Mouse (Mus musculus): ENCODE data around the gene Spata31d1d. TPM values are rescaled to one million over a fixed set of nuclear protein-coding genes. Genes with fewer than 3 reads are reported as not detected.

The Spata31d1d gene
- polyA plus RNA-seq, 1 experiment from 2014 or later = not detected

GRCm38 (mm10) chr13:59766786-59767515 is 35.4 kb upstream of the Spata31d1d start:
- Histone ChIP-seq H3K27ac (ENCODE audit: low read length) (no peak overlapping the region), H3K4me1 (replicated peaks; ENCODE audit: control insufficient read depth, insufficient read depth, low read length) (peaks cover 31% of the 10 kb centered on the region), H3K4me2 (ENCODE audit: low read length) (no peak overlapping the region), H3K36me3 (ENCODE audit: control insufficient read depth, insufficient read depth) (no peaks in the 10 kb centered on the region; the same call in 1 of the 2 replicates), H3K27me3 (replicated peaks; ENCODE audit: control insufficient read depth, insufficient read depth, low read length) (no peaks in the 10 kb centered on the region), H3K4me3 (replicated peaks; ENCODE audit: low read length) (no peak overlapping the region), H3K9me3 (ENCODE audit: control insufficient read depth, low read length) (no peaks in the 10 kb centered on the region), H3K9ac (replicated peaks; ENCODE audit: low read depth, low read length) (no peak overlapping the region)
- 80% methylated on average over 11 of the region's 11 CpGs for WGBS
- ATAC-seq = no peak

- Histone ChIP-seq H3K4me2 (ENCODE audit: low read length) (no peak overlapping the region), H3K4me3 (replicated peaks; ENCODE audit: low read length) (no peak overlapping the region), H3K27ac (ENCODE audit: low read length) (no peak overlapping the region), H3K36me3 (ENCODE audit: control insufficient read depth, insufficient read depth) (peaks cover 5% of the 10 kb centered on the region; the same call in 1 of the 2 replicates), H3K9me3 (ENCODE audit: control insufficient read depth, low read length) (no peaks in the 10 kb centered on the region), H3K4me1 (replicated peaks; ENCODE audit: control insufficient read depth, insufficient read depth, low read length) (peaks cover 10% of the 10 kb centered on the region), H3K9ac (replicated peaks; ENCODE audit: low read depth, low read length) (no peak overlapping the region), H3K27me3 (replicated peaks; ENCODE audit: control insufficient read depth, insufficient read depth, low read length) (no peaks in the 10 kb centered on the region)
- 94% methylated on average over 7 of the region's 7 CpGs for WGBS
- no peak for ATAC-seq
Measured at GRCm38 (mm10) chr13:59762791-59763190, 31.2 kb upstream of the Spata31d1d start.

GRCm38 (mm10) chr13:59756906-59757305 is 25.4 kb upstream of the Spata31d1d start:
- Histone ChIP-seq H3K9me3 (ENCODE audit: control insufficient read depth, low read length) (no peaks in the 10 kb centered on the region), H3K9ac (replicated peaks; ENCODE audit: low read depth, low read length) (no peak overlapping the region), H3K27me3 (replicated peaks; ENCODE audit: control insufficient read depth, insufficient read depth, low read length) (no peaks in the 10 kb centered on the region), H3K27ac (ENCODE audit: low read length) (no peak overlapping the region), H3K36me3 (ENCODE audit: control insufficient read depth, insufficient read depth) (peaks cover 10% of the 10 kb centered on the region), H3K4me2 (ENCODE audit: low read length) (no peak overlapping the region), H3K4me1 (replicated peaks; ENCODE audit: control insufficient read depth, insufficient read depth, low read length) (no peaks in the 10 kb centered on the region), H3K4me3 (replicated peaks; ENCODE audit: low read length) (no peak overlapping the region)
- ATAC-seq = no peak
- WGBS = 93% methylated on average over 7 of the region's 7 CpGs

- Histone ChIP-seq H3K4me1 (replicated peaks; ENCODE audit: control insufficient read depth, insufficient read depth, low read length) (no peaks in the 10 kb centered on the region), H3K4me2 (ENCODE audit: low read length) (no peak overlapping the region)
- 91% methylated on average over 12 of the region's 12 CpGs for WGBS
Measured at GRCm38 (mm10) chr13:59750310-59750709, 18.8 kb upstream of the Spata31d1d start.

GRCm38 (mm10) chr13:59746711-59747110 is 15.2 kb upstream of the Spata31d1d start, which contains the start of gene 1700014D04Rik:
1700014D04Rik (minus strand) TSS chr13:59746752.
- Histone ChIP-seq H3K9me3 (ENCODE audit: control insufficient read depth, low read length) (no peaks in the 10 kb centered on the region), H3K4me3 (replicated peaks; ENCODE audit: low read length) (no peak within 1 kb of the TSS), H3K4me1 (replicated peaks; ENCODE audit: control insufficient read depth, insufficient read depth, low read length) (no peaks in the 10 kb centered on the region), H3K36me3 (ENCODE audit: control insufficient read depth, insufficient read depth) (no peaks in the 10 kb centered on the region), H3K27ac (ENCODE audit: low read length) (no peak within 1 kb of the TSS), H3K27me3 (replicated peaks; ENCODE audit: control insufficient read depth, insufficient read depth, low read length) (no peaks in the 10 kb centered on the region), H3K4me2 (ENCODE audit: low read length) (no peak within 1 kb of the TSS), H3K9ac (replicated peaks; ENCODE audit: low read depth, low read length) (no peak within 1 kb of the TSS)
- WGBS = 79% methylated on average over 9 of the region's 9 CpGs
- no peak for ATAC-seq

More at GRCm38 (mm10) chr13:59750310-59750709, 18.8 kb upstream of the Spata31d1d start:
- Histone ChIP-seq H3K27me3 (replicated peaks; ENCODE audit: control insufficient read depth, insufficient read depth, low read length) (no peaks in the 10 kb centered on the region), H3K9ac (replicated peaks; ENCODE audit: low read depth, low read length) (no peak overlapping the region), H3K27ac (ENCODE audit: low read length) (no peak overlapping the region), H3K36me3 (ENCODE audit: control insufficient read depth, insufficient read depth) (peaks cover 6% of the 10 kb centered on the region; the same call in 1 of the 2 replicates), H3K9me3 (ENCODE audit: control insufficient read depth, low read length) (no peaks in the 10 kb centered on the region), H3K4me3 (replicated peaks; ENCODE audit: low read length) (no peak overlapping the region)
- ATAC-seq = no peak

GRCm38 (mm10) chr13:59746164-59746563 is 14.6 kb upstream of the Spata31d1d start:
- Histone ChIP-seq H3K9me3 (ENCODE audit: control insufficient read depth, low read length) (no peaks in the 10 kb centered on the region), H3K9ac (replicated peaks; ENCODE audit: low read depth, low read length) (no peak overlapping the region), H3K4me3 (replicated peaks; ENCODE audit: low read length) (no peak overlapping the region), H3K36me3 (ENCODE audit: control insufficient read depth, insufficient read depth) (no peaks in the 10 kb centered on the region), H3K4me2 (ENCODE audit: low read length) (no peak overlapping the region), H3K4me1 (replicated peaks; ENCODE audit: control insufficient read depth, insufficient read depth, low read length) (no peaks in the 10 kb centered on the region), H3K27me3 (replicated peaks; ENCODE audit: control insufficient read depth, insufficient read depth, low read length) (no peaks in the 10 kb centered on the region), H3K27ac (ENCODE audit: low read length) (no peak overlapping the region)
- 80% methylated on average over 6 of the region's 6 CpGs for WGBS
- ATAC-seq = no peak

- WGBS = 89% methylated on average over 6 of the region's 6 CpGs
Measured at GRCm38 (mm10) chr13:59745462-59745861, 13.9 kb upstream of the Spata31d1d start.

GRCm38 (mm10) chr13:59741697-59742096 is 10.1 kb upstream of the Spata31d1d start:
- Histone ChIP-seq H3K27ac (ENCODE audit: low read length) (no peak overlapping the region), H3K4me2 (ENCODE audit: low read length) (no peak overlapping the region), H3K27me3 (replicated peaks; ENCODE audit: control insufficient read depth, insufficient read depth, low read length) (no peaks in the 10 kb centered on the region), H3K4me1 (replicated peaks; ENCODE audit: control insufficient read depth, insufficient read depth, low read length) (no peaks in the 10 kb centered on the region), H3K36me3 (ENCODE audit: control insufficient read depth, insufficient read depth) (no peaks in the 10 kb centered on the region), H3K9ac (replicated peaks; ENCODE audit: low read depth, low read length) (no peak overlapping the region), H3K4me3 (replicated peaks; ENCODE audit: low read length) (no peak overlapping the region), H3K9me3 (ENCODE audit: control insufficient read depth, low read length) (no peaks in the 10 kb centered on the region)
- 80% methylated on average over 10 of the region's 10 CpGs for WGBS
- no peak for ATAC-seq

More at GRCm38 (mm10) chr13:59745462-59745861, 13.9 kb upstream of the Spata31d1d start:
- ATAC-seq = no peak
- Histone ChIP-seq H3K9ac (replicated peaks; ENCODE audit: low read depth, low read length) (no peak overlapping the region), H3K36me3 (ENCODE audit: control insufficient read depth, insufficient read depth) (no peaks in the 10 kb centered on the region), H3K27ac (ENCODE audit: low read length) (no peak overlapping the region), H3K9me3 (ENCODE audit: control insufficient read depth, low read length) (no peaks in the 10 kb centered on the region), H3K4me3 (replicated peaks; ENCODE audit: low read length) (no peak overlapping the region), H3K4me2 (ENCODE audit: low read length) (no peak overlapping the region), H3K4me1 (replicated peaks; ENCODE audit: control insufficient read depth, insufficient read depth, low read length) (no peaks in the 10 kb centered on the region), H3K27me3 (replicated peaks; ENCODE audit: control insufficient read depth, insufficient read depth, low read length) (no peaks in the 10 kb centered on the region)

GRCm38 (mm10) chr13:59741096-59741495 is 9.5 kb upstream of the Spata31d1d start:
- H3K9me3 ChIP-seq (ENCODE audit: control insufficient read depth, low read length) = no peaks in the 10 kb centered on the region
- H3K9ac ChIP-seq (replicated peaks; ENCODE audit: low read depth, low read length) = no peak overlapping the region
- 87% methylated on average over 11 of the region's 11 CpGs for WGBS
- no peak overlapping the region for H3K4me3 ChIP-seq (replicated peaks; ENCODE audit: low read length)
- H3K4me2 ChIP-seq (ENCODE audit: low read length) = no peak overlapping the region
- no peaks in the 10 kb centered on the region for H3K36me3 ChIP-seq (ENCODE audit: control insufficient read depth, insufficient read depth)
- H3K27ac ChIP-seq (ENCODE audit: low read length) = no peak overlapping the region
- H3K27me3 ChIP-seq (replicated peaks; ENCODE audit: control insufficient read depth, insufficient read depth, low read length) = no peaks in the 10 kb centered on the region
- H3K4me1 ChIP-seq (replicated peaks; ENCODE audit: control insufficient read depth, insufficient read depth, low read length) = no peaks in the 10 kb centered on the region
- no peak for ATAC-seq
